Mouse (Mus musculus): ENCODE data around the gene Tmem50b.
"Not testable (repeated sequence)": the region's sequence is repeated elsewhere in the genome, so short reads cannot be mapped to it uniquely, and the experiment has no call there.

Gene Tmem50b

GRCm38 (mm10) chr16:91597672-91598010, at the start of gene Tmem50b:
TSS of gene Tmem50b (minus strand) at chr16:91597800.
- DNase-seq (ENCODE audit: low spot score in 2 of 2): peak; percentile 99

- peak; percentile 90 to 95 for DNase-seq (ENCODE audit: low spot score in 2 of 2)
These were observed 49.2 kb upstream of the Tmem50b start, which contains the start of gene Gart for GRCm38 (mm10) chr16:91646681-91647419. TSS of gene Gart (minus strand) at chr16:91646952.

DNA sequence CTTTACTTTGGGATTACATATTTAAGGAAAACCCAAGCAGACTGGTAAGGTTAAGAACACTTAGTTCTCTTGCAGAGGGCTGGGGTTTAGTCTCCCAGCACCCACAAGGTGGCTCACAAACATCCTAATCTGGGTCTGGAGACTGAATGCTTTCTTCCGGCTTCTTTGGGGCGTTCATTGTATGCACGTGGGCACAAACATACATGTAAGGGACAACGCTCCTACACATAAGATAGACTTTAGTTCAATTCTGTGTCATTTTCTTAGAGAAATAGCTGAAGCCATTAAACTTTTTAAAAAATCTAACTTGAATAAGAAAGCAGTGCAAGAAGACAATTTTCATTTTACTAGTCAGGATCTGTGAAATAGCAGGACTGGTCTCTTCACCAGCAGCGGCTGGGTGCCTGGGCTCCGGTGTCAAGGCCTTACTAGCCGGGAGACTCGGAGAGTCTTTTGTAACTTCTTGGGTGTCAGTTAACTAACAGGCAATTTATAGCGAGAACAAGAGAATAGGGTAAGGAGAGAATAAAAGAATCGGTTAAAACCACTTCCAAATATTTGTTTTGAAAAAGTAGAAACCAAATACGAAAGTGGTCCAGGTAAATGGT, 48.5 kb upstream of the Tmem50b start:
- DNase-seq (ENCODE audit: low spot score in 2 of 2): no peak

GRCm38 (mm10) chr16:91645420-91645819, 47.8 kb upstream of the Tmem50b start:
- DNase-seq (ENCODE audit: low spot score in 2 of 2): not testable (repeated sequence)

DNA sequence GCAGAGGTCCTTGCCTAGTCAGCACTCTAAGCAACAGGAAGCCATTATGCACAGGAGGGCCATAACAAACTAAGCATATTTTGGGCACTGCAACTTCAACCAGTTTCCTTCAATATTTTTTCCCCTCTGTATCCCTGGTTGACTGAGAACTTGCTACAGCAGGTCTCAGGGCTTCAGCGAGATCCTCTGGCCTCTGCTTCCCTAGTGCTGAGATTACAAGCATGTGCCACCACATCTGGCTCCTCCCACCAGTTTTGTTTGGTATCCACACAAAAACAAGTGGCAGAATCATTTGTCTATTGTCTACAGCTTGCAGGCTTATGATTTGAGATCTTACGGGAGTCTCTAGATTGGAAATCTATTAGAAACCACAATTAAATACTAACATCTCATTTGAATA, 47.3 kb upstream of the Tmem50b start:
- no peak for DNase-seq (ENCODE audit: low spot score in 2 of 2)

DNA sequence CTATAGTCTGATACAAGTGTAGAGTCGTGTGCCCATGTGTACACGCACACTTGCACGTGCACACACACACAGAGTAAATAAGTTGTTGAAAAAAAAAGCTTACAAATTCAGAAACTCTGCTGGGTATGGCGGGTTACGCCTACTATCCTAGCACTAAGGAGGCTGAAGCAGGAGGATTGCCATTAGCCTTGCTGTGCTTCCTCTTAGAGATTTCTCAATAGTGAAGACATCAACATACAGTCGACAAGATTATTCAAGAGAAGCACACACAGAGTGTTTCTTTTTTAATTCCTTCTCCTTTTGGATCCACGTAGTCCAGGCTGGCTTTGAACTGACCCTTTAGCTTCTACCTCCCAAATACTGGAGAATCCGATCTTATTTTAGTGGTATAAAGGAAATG, 42.6 kb upstream of the Tmem50b start:
- DNase-seq (ENCODE audit: low spot score in 2 of 2): no peak

- no peak for DNase-seq (ENCODE audit: low spot score in 2 of 2)
These were observed 42.0 kb upstream of the Tmem50b start for GRCm38 (mm10) chr16:91639636-91640035.

GRCm38 (mm10) chr16:91639161-91639560, 41.6 kb upstream of the Tmem50b start:
- DNase-seq (ENCODE audit: low spot score in 2 of 2): no peak

GRCm38 (mm10) chr16:91633641-91634040, 36.0 kb upstream of the Tmem50b start:
- DNase-seq (ENCODE audit: low spot score in 2 of 2): no peak

- DNase-seq (ENCODE audit: low spot score in 2 of 2): no peak
These were observed 35.3 kb upstream of the Tmem50b start for GRCm38 (mm10) chr16:91632940-91633339.

- no peak for DNase-seq (ENCODE audit: low spot score in 2 of 2)
These were observed 34.8 kb upstream of the Tmem50b start for GRCm38 (mm10) chr16:91632439-91632838.

- no peak for DNase-seq (ENCODE audit: low spot score in 2 of 2)
These were observed 33.0 kb upstream of the Tmem50b start for GRCm38 (mm10) chr16:91630584-91630983.

GRCm38 (mm10) chr16:91629749-91630148, 32.1 kb upstream of the Tmem50b start:
- DNase-seq (ENCODE audit: low spot score in 2 of 2): no peak

DNA sequence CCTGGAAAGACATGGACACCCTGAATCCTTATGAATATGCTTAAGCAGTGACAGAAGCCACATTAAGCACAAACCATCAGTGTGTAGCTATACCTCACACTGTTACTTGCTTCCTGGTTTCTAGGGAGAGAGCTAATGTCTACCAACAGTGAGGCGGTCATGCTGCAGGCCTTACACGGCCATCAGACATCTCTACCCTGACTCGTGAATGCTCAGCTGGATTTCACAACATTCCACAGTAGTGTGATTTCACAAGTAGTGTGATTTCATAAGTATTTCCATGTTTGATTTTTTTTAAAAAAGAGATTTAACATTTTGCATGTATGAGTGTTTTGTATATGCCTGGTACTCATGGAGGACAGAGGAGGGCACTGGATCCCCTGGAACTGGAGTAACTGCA, 31.1 kb upstream of the Tmem50b start:
- DNase-seq (ENCODE audit: low spot score in 2 of 2): no peak

- DNase-seq (ENCODE audit: low spot score in 2 of 2): no peak
These were observed 30.2 kb upstream of the Tmem50b start for GRCm38 (mm10) chr16:91627831-91628230.

GRCm38 (mm10) chr16:91623074-91623473, 25.5 kb upstream of the Tmem50b start:
- no peak for DNase-seq (ENCODE audit: low spot score in 2 of 2)

DNA sequence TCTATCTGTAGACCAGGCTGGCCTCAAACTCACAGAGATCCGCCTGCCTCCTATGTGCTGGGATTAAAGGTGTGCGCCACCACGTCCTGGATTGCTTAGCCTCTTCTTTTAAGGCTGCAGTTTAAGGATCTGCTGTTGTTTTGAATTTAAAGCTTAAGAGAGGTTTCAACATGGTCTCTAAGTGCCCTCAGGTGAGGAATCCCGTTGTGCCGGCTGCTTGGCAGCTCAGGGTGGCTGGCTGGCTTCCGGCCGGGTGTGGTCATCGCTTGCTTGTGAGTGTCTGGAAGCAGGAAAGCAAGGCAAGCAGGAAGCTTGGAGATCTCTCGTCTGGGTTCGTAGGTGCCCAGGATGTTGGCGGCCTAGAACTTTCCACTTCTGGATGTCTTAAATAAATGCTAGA, 23.4 kb upstream of the Tmem50b start:
- no peak for DNase-seq (ENCODE audit: low spot score in 2 of 2)

- DNase-seq (ENCODE audit: low spot score in 2 of 2): no peak
These were observed 22.6 kb upstream of the Tmem50b start for GRCm38 (mm10) chr16:91620185-91620584.

DNA sequence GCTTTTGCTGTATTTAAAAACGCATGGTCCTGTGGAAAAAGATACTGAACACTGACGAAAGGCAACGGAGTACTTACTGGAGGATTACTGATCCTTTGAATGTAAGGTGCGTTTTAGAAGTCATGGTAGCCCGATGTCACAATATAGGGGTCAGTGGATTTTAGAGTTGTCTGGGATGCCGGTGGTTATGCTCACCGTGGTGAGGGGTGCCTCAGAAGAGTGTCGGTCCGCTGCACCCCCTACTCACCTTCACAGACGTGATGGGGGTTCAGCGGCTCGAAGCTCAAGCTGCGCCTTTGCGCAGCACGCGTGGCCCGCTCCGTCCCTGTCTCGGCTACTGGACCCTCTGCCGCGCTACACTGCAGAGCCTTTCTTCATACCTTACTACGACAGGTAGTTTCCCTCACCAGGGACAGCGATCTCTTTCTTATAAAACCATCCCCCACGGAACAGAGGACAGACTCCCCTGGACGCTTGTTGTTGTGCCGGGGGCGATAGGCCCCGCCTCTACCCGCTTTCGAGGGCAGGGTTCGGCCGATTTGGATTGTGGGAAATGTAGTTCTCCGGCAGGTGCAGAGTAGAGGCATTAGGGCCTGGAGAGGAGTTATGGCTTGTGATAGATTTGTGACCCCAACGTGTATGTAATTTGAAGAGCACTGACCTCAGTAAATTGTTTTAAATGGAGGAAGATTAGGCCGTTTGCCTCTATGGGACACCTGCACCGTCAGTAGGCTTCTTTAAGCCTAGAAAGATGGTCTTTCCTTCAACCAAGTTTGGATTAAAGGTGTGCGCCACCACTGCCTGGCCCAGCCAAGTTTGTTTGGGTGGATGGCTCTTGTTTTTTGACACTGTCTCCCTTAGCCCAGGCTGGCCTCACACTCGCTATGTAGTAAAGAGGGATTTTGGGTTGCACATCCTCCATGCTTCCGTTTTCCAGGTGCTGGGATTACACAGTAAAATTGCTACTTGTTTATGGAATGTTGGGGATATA, 21.2 kb upstream of the Tmem50b start, which contains the start of gene Dnajc28:
Gene Dnajc28 (minus strand): TSS at position 516 of the 991 bp plus-strand sequence.
- peak; percentile 51 to 78 for DNase-seq (ENCODE audit: low spot score in 2 of 2)

DNA sequence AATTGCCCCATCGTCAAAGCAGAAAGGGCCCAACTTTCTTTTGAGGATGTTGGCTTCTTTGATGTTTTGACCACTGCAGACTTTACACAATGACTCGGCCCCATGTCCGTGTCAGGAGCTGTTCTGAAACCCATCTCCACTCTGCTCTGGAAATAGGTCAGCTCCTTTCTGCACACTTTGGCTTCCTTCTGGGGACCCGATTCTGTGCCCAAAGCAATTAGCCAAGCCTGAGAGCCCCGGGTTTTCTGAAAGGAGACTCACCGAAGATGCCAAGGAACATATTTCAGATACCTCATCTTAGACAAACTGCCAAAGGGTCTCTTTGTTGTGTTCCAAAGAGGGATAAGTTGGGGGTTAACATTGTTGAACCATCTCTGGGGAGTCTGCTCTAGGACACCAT, 17.0 kb upstream of the Tmem50b start:
- no peak for DNase-seq (ENCODE audit: low spot score in 2 of 2)

DNA sequence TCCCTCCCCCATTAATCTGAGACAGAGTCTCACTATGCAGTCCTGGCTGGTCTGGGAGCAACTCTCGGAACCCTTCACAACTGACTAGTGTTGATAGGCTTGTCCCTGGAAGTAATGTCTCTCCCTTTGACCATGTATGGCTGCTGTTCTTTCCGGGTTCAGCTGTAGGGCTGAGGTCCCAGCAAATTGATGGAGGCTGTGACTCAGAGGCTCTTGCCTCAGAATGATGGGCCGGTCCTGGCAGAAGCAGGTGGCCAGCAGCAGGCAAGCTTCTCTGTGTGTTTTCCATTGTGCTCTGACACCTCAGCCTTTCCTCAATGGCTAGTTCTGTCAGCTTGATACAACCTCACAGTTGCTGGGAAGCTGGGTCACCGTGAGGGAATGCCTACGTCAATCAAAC, 14.9 kb upstream of the Tmem50b start:
- no peak for DNase-seq (ENCODE audit: low spot score in 2 of 2)

- no peak for DNase-seq (ENCODE audit: low spot score in 2 of 2)
These were observed 13.6 kb upstream of the Tmem50b start for GRCm38 (mm10) chr16:91611248-91611647.
